Mouse (Mus musculus) erythroblast, embryonic 14.5 days (primary cell): Measurements from ENCODE around the gene Alg9.

ENCODE experiments used
- GATA1 ChIP-seq: IDR thresholded peaks from 2 replicates; pipeline ENCODE4 v1.6.1; 2012; ENCODE audit warnings: low read length, inconsistent platforms, mixed read lengths
- TAL1 ChIP-seq: IDR thresholded peaks from 3 replicates; pipeline ENCODE4 v1.6.1; 2012; ENCODE audit warnings: low read length, inconsistent platforms, mixed read lengths

DNA sequence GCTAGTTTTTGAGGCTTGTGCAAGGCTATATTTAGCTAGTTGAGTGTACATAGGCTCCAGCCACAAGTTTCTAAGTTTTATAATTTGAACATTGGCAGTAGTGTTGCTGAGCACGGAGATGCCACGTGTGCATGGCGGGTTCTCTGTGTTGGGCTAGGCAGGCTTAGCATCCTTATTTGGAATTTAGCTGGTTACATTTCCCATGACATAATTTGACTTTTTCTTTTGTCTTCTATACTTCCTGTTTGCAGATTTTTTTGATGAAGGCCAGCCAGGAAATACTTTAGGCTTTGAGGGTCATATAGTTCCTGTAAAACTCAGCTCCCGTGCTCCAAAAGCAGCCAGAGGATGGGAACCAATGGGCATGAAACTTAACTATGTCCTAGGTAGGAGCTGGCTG is 89.0 kb downstream of the Alg9 start:
- TF ChIP-seq TAL1 (no peak), GATA1 (no peak)
